Mouse (Mus musculus) macrophage (primary cell): ENCODE measurements around the gene Aqp11. TPM values are rescaled to one million over a fixed set of nuclear protein-coding genes. Genes with fewer than 3 reads are reported as not detected.
A peak's percentile ranks its signal among the peaks of the same experiment; 100 is the strongest.

ENCODE experiments used
- H3K27ac ChIP-seq: fragments of 350-480 bp; formaldehyde crosslinking; 2 replicates; pipeline ENCODE4 v1.9.0; 2021
- H3K36me3 ChIP-seq: fragments of 350-480 bp; formaldehyde crosslinking; 2 replicates; pipeline ENCODE4 v1.9.0; 2021; ENCODE audit errors: inconsistent target
- H3K4me3 ChIP-seq: fragments of 350-480 bp; formaldehyde crosslinking; 2 replicates; pipeline ENCODE4 v1.9.0; 2021; ENCODE audit errors: inconsistent target
- H3K79me2 ChIP-seq: fragments of 350-480 bp; formaldehyde crosslinking; 2 replicates; pipeline ENCODE4 v1.9.0; 2021; ENCODE audit errors: inconsistent target
- WGBS: methylation state at CpG from one replicate; pipeline ENCODE4 v1.1.7; 2026; ENCODE audit warnings: inconsistent platforms; ENCODE audit not compliant: missing documents; 5-methylcytosine and 5-hydroxymethylcytosine counted together
- polyA plus RNA-seq: library from polyadenylated mRNA; stranded (reverse); fragments of 250-400 nt; gene quantifications from 3 replicates; pipeline ENCODE4 v1.2.4, GENCODE M21; 2018; ENCODE audit warnings: inconsistent platforms

Aqp11 gene
- polyA plus RNA-seq, 1 experiment from 2014 or later, result 0.52 TPM

DNA sequence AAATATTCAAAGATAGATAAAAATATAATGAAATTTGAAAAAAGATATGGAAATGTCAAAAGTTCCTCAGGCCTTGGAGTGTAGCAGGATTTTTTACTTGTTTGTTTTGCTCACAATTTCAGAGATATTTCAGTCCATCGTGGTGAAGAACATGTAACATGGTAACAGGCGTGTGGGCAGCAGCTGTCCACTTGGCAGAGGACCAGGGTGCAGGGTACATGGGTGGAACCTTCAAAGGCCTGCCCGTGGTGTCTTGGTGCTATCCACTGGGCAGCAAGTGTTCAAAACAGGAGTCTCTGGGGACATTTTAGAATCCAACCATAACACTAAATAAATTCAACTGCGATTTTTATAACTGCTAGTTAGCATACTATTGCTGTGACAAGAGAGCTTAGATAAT lies 31.0 kb downstream of the Aqp11 start:
- H3K36me3 ChIP-seq, result peaks cover 5% of the 10 kb centered on the region; the same call in 1 of the 2 replicates
- peaks cover 82% of the 10 kb centered on the region for H3K79me2 ChIP-seq
- no peak overlapping the region for H3K27ac ChIP-seq
- no peak overlapping the region for H3K4me3 ChIP-seq
- 87% methylated on average over 4 of the region's 4 CpGs for WGBS

DNA sequence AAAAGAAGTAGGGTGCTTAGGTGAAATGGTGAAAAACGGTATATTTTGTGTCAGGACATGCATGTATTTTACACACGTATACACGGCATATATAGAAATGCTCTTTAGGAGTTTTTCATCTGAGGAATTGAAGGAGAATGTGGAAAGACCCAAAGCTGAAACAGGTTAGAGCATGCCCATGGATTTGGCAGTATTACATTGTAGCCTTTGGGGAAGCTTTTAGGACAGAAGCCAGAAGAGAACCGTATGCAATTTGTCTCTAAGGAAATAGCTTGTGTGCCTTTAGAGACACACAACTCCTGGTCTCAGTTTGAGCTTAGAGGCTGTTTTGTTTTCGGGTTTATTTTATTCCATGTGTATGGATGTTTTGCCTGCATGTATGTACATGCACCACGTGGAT lies 37.0 kb downstream of the Aqp11 start:
- H3K36me3 ChIP-seq, result no peaks in the 10 kb centered on the region
- no peak overlapping the region for H3K27ac ChIP-seq
- H3K4me3 ChIP-seq, result no peak overlapping the region
- 87% methylated on average over 6 of the region's 6 CpGs for WGBS
- H3K79me2 ChIP-seq, result peaks cover 95% of the 10 kb centered on the region

DNA sequence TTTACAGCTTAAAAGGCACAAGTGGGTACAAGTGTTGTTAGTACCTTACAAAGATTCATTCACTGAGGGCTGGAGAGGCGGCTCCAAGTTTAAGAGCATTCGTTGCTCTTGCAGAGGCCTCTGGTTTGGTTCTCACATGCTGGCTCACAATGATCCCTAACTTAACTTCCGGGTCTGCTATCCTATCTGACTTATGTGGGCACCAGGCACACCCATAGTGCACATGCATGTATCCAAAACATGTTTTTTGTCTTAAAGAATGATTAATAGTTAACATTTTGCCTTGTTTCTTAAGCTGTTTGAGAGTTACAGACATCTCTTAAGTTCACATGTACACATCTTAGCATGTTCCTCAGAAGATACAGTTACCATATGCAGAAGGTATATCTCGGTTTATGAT lies 37.9 kb downstream of the Aqp11 start:
- 96% methylated on average over 4 of the region's 4 CpGs for WGBS
- no peaks in the 10 kb centered on the region for H3K36me3 ChIP-seq
- H3K4me3 ChIP-seq, result no peak overlapping the region
- no peak overlapping the region for H3K27ac ChIP-seq
- H3K79me2 ChIP-seq, result peaks cover 85% of the 10 kb centered on the region

DNA sequence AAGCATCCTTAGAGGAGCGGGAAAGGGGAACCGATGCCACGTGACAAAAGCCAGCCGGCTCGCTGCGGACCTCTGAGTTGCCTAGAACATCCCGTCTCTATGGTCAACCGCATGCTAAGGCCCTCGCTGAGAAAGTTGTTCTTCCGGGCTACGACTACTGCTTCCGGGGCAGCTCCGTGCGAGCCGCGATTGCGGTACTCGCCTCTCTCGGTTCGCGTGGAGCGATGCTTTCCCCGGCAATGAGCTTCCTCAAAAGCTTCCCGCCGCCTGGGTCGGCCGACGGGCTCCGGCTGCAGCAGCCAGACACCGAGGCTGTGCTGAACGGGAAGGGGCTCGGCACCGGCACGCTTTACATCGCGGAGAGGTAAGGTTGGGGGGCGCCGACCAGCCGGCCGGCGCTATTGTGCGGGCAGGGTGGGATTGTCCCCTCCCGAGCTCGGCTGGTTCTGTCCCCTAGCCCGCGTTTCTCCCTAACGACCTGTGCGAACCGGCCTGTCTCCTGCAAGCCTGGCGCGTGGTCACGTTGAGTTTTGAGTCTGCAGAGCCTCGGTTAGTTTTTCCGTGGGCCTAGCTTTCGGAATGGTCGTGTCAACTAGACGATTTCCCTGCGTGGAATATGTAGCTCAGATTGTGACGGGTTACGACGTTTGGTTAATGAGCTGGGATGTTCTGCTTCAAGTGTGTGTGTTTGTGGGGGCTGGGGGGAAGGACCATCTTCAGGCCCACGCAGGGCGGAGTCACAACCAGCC lies 41.4 kb downstream of the Aqp11 start, which contains the start of gene Clns1a:
Gene Clns1a, plus strand, starts transcription at position 129 of the 749 bp plus-strand sequence.
- Histone ChIP-seq H3K79me2 (peaks cover 50% of the 10 kb centered on the region), H3K36me3 (no peaks in the 10 kb centered on the region), H3K4me3 (peak within 1 kb of the TSS; percentile 79), H3K27ac (peak within 1 kb of the TSS; percentile 41)
- WGBS, result under 1% methylated on average over 60 of the region's 63 CpGs

DNA sequence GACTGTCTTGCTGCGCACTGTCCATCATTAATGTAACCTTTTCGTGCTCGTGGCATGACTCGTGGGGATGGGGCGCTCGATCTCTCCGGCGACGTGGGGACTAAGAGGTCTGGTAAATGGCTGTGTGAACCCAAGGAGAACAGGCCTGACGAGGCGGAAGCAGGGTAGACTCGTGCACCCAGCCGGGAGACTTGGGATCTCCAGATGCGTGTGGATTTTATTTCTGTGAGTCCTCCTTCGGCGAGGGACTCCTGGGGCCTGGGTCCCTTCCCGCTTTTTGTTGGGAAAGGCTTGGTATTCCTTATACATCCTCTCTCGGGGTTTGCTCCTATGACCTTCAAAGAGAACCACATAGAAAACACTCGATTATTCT lies 42.0 kb downstream of the Aqp11 start:
- H3K4me3 ChIP-seq, result peak overlapping the region; percentile 79
- peaks cover 45% of the 10 kb centered on the region for H3K79me2 ChIP-seq
- H3K36me3 ChIP-seq, result no peaks in the 10 kb centered on the region
- WGBS, result 45% methylated on average over 16 of the region's 19 CpGs
- peak overlapping the region; percentile 41 for H3K27ac ChIP-seq

DNA sequence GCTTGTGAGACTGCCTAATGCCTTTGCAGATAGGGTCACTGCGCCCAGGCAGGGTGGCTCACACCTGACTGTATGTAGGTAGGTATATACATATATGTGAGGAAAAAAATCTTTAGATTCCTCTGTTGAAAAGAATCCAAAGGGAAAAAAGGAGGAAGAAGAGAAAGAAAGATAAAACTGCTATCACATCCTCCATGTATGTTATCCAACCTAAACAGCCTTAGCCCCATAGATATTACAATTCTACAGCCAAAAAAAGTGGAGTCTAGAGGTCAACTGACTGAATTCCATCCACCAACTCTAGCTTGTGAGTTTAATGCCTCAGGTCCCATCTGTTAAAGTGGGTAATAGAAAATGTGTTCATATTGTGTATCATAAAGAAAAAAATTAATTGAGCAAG lies 42.6 kb downstream of the Aqp11 start:
- Histone ChIP-seq H3K4me3 (no peak overlapping the region), H3K36me3 (no peaks in the 10 kb centered on the region), H3K27ac (no peak overlapping the region), H3K79me2 (peaks cover 38% of the 10 kb centered on the region)
- WGBS, result 100% methylated on average over 1 of the region's 1 CpGs

DNA sequence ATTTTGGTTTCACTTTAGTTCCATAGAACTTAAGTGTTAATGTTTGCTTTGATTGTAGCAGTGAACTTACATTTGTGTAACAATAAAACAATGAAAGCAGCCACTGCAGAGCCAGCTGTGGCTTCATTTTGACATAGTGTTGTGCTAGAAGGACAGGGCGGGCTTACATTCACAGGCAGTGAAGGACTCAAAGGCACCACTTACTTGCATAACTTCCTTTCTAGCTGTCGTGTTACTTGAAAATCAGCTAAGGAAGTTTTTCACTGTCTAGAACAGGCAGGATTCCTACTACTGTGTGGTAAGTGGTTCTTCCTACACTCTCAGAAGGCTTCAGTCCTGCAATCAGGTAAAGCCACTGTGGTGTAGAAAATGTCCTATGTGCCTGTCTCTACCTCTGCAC lies 50.3 kb downstream of the Aqp11 start:
- Histone ChIP-seq H3K36me3 (peaks cover 16% of the 10 kb centered on the region), H3K27ac (no peak overlapping the region), H3K4me3 (no peak overlapping the region), H3K79me2 (no peaks in the 10 kb centered on the region)
- 0% methylated on average over 1 of the region's 2 CpGs for WGBS

DNA sequence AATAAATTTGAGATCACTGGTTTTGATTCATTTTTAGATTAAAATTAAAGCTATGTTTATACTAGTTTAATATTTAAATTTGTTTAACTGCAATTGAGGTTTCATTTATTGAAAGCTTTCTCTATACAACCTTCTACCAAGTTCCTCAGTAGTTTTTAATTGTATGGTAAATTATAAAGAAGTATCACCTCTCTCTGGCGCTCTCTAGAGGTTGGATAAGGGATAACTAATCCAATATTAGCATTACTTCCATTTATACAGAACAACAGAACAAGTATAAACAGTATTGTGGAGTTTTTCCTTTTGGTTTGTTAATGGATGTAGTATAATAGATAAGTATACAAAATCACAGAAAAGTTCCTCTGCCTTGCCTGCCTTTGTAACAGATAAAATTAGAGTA lies 58.9 kb downstream of the Aqp11 start:
- WGBS, result 13% methylated on average over 1 of the region's 1 CpGs
- H3K27ac ChIP-seq, result no peak overlapping the region
- no peaks in the 10 kb centered on the region for H3K79me2 ChIP-seq
- no peak overlapping the region for H3K4me3 ChIP-seq
- H3K36me3 ChIP-seq, result peaks cover 56% of the 10 kb centered on the region

Other genes with a start within 250 kb of the Aqp11 start
- 15.2 to 16.5 TPM (median 15.5 TPM) in 3 replicates for gene Aamdc, start 158.8 kb downstream of the Aqp11 start, polyA plus RNA-seq
- gene Rsf1, start 158.4 kb downstream of the Aqp11 start, polyA plus RNA-seq, result 16.4 to 28.2 TPM (median 16.9 TPM) in 3 replicates
- 39.0 to 78.7 TPM (median 53.1 TPM) in 3 replicates for gene Clns1a, start 41.7 kb downstream of the Aqp11 start, polyA plus RNA-seq
- gene Pak1, start 50.3 kb upstream of the Aqp11 start, polyA plus RNA-seq, result 26.4 to 32.8 TPM (median 31.0 TPM) in 3 replicates
- not detected in 3 replicates for gene Gdpd4, start 181.7 kb upstream of the Aqp11 start, polyA plus RNA-seq